Mouse (Mus musculus) embryonic fibroblast, embryonic 13.5 days (primary cell): ENCODE data around the gene Zwilch.

ENCODE experiments used
- CTCF ChIP-seq: IDR thresholded peaks from 2 replicates; pipeline ENCODE4 v1.5.1; 2011; ENCODE audit warnings: mild to moderate bottlenecking, control low read depth, low read length, moderate library complexity, borderline replicate concordance; ENCODE audit not compliant: insufficient read depth
- POLR2A ChIP-seq: IDR thresholded peaks from 2 replicates; pipeline ENCODE4 v1.6.1; 2011; ENCODE audit warnings: low read depth, mild to moderate bottlenecking, control low read depth, low read length, moderate library complexity

DNA sequence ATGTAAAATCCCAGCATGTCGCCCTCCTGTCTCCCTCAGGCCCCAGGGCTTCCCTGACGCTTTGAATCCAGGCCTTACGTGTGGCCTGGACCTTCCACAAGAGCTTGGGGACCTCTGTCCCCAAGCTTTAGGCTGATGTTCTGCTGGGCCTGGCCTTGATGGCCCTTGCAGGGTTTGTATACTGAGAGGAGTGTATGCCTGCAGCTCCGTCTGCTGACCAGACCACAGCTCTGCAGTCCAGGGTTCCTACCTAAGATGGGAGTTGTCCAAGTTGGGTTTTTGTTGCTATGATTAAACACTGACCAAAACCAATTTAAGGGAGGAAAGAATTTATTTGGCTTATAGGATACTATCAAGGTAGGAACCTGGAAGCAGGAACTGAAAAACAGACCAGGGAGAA is 74.6 kb downstream of the Zwilch start:
- TF ChIP-seq CTCF (peak; percentile 30; the same call in 1 of the 2 replicates), POLR2A (no peak)
